Mouse (Mus musculus) embryonic facial prominence, embryonic 13.5 days (tissue): Measurements from ENCODE around the gene Dnajc27. TPM values are rescaled to one million over a fixed set of nuclear protein-coding genes. Genes with fewer than 3 reads are reported as not detected.

ENCODE experiments used
- ATAC-seq: fragments of 200-750 bp; cut with Nextera tagmentation; 2 replicates; pipeline ENCODE4 v1.8.0; 2017; ENCODE audit warnings: low read depth; ENCODE audit not compliant: insufficient number of reproducible peaks, insufficient read depth, low FRiP score, low TSS enrichment
- H3K27ac ChIP-seq: fragments of 300-500 bp; sonication (generic); 2 replicates; pipeline ENCODE4 v1.5.1; 2015; ENCODE audit warnings: moderate library complexity, mild to moderate bottlenecking, inconsistent platforms
- H3K27me3 ChIP-seq: fragments of 300-500 bp; sonication (generic); 2 replicates; pipeline ENCODE4 v1.6.1; 2015; ENCODE audit warnings: mild to moderate bottlenecking, inconsistent platforms
- H3K36me3 ChIP-seq: fragments of 300-500 bp; sonication (generic); 2 replicates; pipeline ENCODE4 v1.6.1; 2015; ENCODE audit warnings: mild to moderate bottlenecking, inconsistent platforms
- H3K4me1 ChIP-seq: fragments of 300-500 bp; sonication (generic); 2 replicates; pipeline ENCODE4 v1.6.1; 2015; ENCODE audit warnings: inconsistent platforms
- H3K4me2 ChIP-seq: fragments of 300-500 bp; sonication (generic); 2 replicates; pipeline ENCODE4 v1.6.1; 2015; ENCODE audit warnings: moderate library complexity, mild to moderate bottlenecking, inconsistent platforms
- H3K4me3 ChIP-seq: fragments of 300-500 bp; sonication (generic); 2 replicates; pipeline ENCODE4 v1.5.1; 2015; ENCODE audit warnings: mild to moderate bottlenecking, inconsistent platforms
- H3K9ac ChIP-seq: fragments of 300-500 bp; sonication (generic); 2 replicates; pipeline ENCODE4 v1.6.1; 2015; ENCODE audit warnings: mild to moderate bottlenecking, inconsistent platforms
- H3K9me3 ChIP-seq: fragments of 300-500 bp; sonication (generic); 2 replicates; pipeline ENCODE4 v1.6.1; 2016; ENCODE audit warnings: inconsistent platforms
- WGBS: fragments of 180-500 bp; shearing (Covaris S2); methylation state at CpG from one replicate; pipeline ENCODE4 v1.1.7; 2015; ENCODE audit warnings: mixed read lengths; 5-methylcytosine and 5-hydroxymethylcytosine counted together
- polyA plus RNA-seq: library from polyadenylated mRNA; unstranded; fragments of >200 nt; fragmentation: Nextera tagmentation; extraction: Ambion mirVana; gene quantifications from 2 replicates; pipeline ENCODE4 v1.2.1, GENCODE M21; 2015

Dnajc27 gene
- polyA plus RNA-seq, 1 experiment from 2014 or later: 10.6 TPM

- WGBS: 80% methylated on average over 3 of the region's 3 CpGs
- ATAC-seq: no peak
- Histone ChIP-seq H3K4me2 (no peak overlapping the region), H3K9me3 (no peaks in the 10 kb centered on the region), H3K4me1 (0 out of 2 replicates have a peak, but pooled peaks cover 9% of the 10 kb centered on the region), H3K9ac (no peak overlapping the region), H3K27me3 (no peaks in the 10 kb centered on the region), H3K4me3 (no peak overlapping the region), H3K27ac (no peak overlapping the region), H3K36me3 (peaks cover 4% of the 10 kb centered on the region; the same call in 1 of the 2 replicates)
Observed at GRCm38 (mm10) chr12:4158179-4158578, 75.8 kb downstream of the Dnajc27 start.

GRCm38 (mm10) chr12:4158868-4159632 lies 76.7 kb downstream of the Dnajc27 start:
- peaks cover 4% of the 10 kb centered on the region; the same call in 1 of the 2 replicates for H3K36me3 ChIP-seq
- H3K27ac ChIP-seq: no peak overlapping the region
- H3K9me3 ChIP-seq: no peaks in the 10 kb centered on the region
- no peak overlapping the region for H3K4me3 ChIP-seq
- no peak for ATAC-seq
- no peaks in the 10 kb centered on the region for H3K27me3 ChIP-seq
- 0 out of 2 replicates have a peak, but pooled peaks cover 9% of the 10 kb centered on the region for H3K4me1 ChIP-seq
- H3K4me2 ChIP-seq: no peak overlapping the region
- WGBS: 89% methylated on average over 7 of the region's 7 CpGs
- no peak overlapping the region for H3K9ac ChIP-seq

Other genes starting within 250 kb of the Dnajc27 start
- 2.8 and 4.5 TPM in 2 replicates for gene Pomc, start 127.6 kb upstream of the Dnajc27 start, polyA plus RNA-seq
- 6.0 and 6.2 TPM in 2 replicates for gene Efr3b, start 43.7 kb upstream of the Dnajc27 start, polyA plus RNA-seq
- gene Adcy3, start 50.5 kb downstream of the Dnajc27 start, polyA plus RNA-seq: 12.4 and 12.6 TPM in 2 replicates
- 5.0 and 5.5 TPM in 2 replicates for gene Ptrhd1, start 151.4 kb downstream of the Dnajc27 start, polyA plus RNA-seq
- gene Cenpo, start 151.7 kb downstream of the Dnajc27 start, polyA plus RNA-seq: 15.4 and 17.1 TPM in 2 replicates